Mouse (Mus musculus): ENCODE measurements around the gene Spdye4b.

Spdye4b gene

GRCm38 (mm10) chr5:143220996-143221395 is 40.2 kb downstream of the Spdye4b start:
- no peak for DNase-seq (ENCODE audit: low spot score)

- no peak for DNase-seq (ENCODE audit: low spot score)
Observed at GRCm38 (mm10) chr5:143222287-143222686, 41.5 kb downstream of the Spdye4b start.

GRCm38 (mm10) chr5:143226790-143227189 is 46.0 kb downstream of the Spdye4b start, which contains the start of gene Spdye4a:
Gene Spdye4a (minus strand): TSS chr5:143226890.
- DNase-seq (ENCODE audit: low spot score), result no peak

- DNase-seq (ENCODE audit: low spot score), result peak; percentile 96
Observed at GRCm38 (mm10) chr5:143235028-143235693, 54.3 kb downstream of the Spdye4b start, which contains the start of gene Zfp12. Gene Zfp12 (plus strand): TSS chr5:143235163.

- DNase-seq (ENCODE audit: low spot score), result no peak
Observed at GRCm38 (mm10) chr5:143236036-143236435, 55.2 kb downstream of the Spdye4b start.

- no peak for DNase-seq (ENCODE audit: low spot score)
Observed at GRCm38 (mm10) chr5:143244926-143245325, 64.1 kb downstream of the Spdye4b start.

- DNase-seq (ENCODE audit: low spot score), result no peak
Observed at GRCm38 (mm10) chr5:143252039-143252438, 71.2 kb downstream of the Spdye4b start.

- DNase-seq (ENCODE audit: low spot score), result no peak
Observed at GRCm38 (mm10) chr5:143252791-143253185, 72.0 kb downstream of the Spdye4b start.

GRCm38 (mm10) chr5:143253186-143253880 is 72.5 kb downstream of the Spdye4b start:
- DNase-seq (ENCODE audit: low spot score), result no peak

GRCm38 (mm10) chr5:143253881-143254486 is 73.2 kb downstream of the Spdye4b start:
- DNase-seq (ENCODE audit: low spot score), result no peak
